32 mouse cellular contexts compared by ENCODE assay signal in genomic region chr15:12030221-12030620, GRCm38 (mm10). TPM values are rescaled to one million over a fixed set of nuclear protein-coding genes. Genes with fewer than 3 reads are reported as not detected.
DNase-seq lines count a peak whose midpoint lies in the region; ATAC-seq lines count a peak whose summit lies in the region.
"Had no signal": no experiment of that assay in that cellular context is flagged by ENCODE, and none has a peak within 500 bp of the region (broad histone marks: within the 10 kb centered on the region; RNA-seq: fewer than 3 reads in every experiment).

No protein-coding gene starts in this region.

- 67% methylated on average over 4 of the region's 4 CpGs for WGBS in intestine, embryonic 16.5 days

- no peak overlapping the region for H3K27ac ChIP-seq in intestine, embryonic 16.5 days (ENCODE audit: low read length)
- H3K27ac ChIP-seq: embryonic facial prominence, embryonic 12.5 days; forebrain, embryonic 15.5 days; gastrocnemius, adult 2 months; heart, embryonic 10.5 days; heart, embryonic 15.5 days; hindbrain, embryonic 12.5 days; hindbrain, postnatal 0 days; liver, embryonic 13.5 days; macrophage; midbrain, embryonic 10.5 days; midbrain, embryonic 15.5 days; neural tube, embryonic 12.5 days had no signal

- H3K4me1 ChIP-seq in intestine, embryonic 16.5 days (ENCODE audit: control insufficient read depth, insufficient read depth, low read length), result no peaks in the 10 kb centered on the region
- H3K4me1 ChIP-seq: embryonic facial prominence, embryonic 12.5 days; heart, embryonic 15.5 days; hindbrain, embryonic 12.5 days; liver, embryonic 13.5 days; midbrain, embryonic 10.5 days; midbrain, embryonic 15.5 days; neural tube, embryonic 12.5 days had no signal

- DNase-seq in CD4-positive, CD25-positive, alpha-beta regulatory T cell, adult 2 months (ENCODE audit: low read depth, low spot score), result peak; percentile 10
- peak; percentile 78 for DNase-seq in 416B (ENCODE audit: low read depth)
- peak; percentile 9 for DNase-seq in Muller cell, postnatal 12 days (ENCODE audit: inconsistent ontology term)
- DNase-seq in natural killer cell, adult 2 months (ENCODE audit: low spot score in 2 of 2), result peak; percentile 37 to 45
- no peak for DNase-seq in urinary bladder, postnatal 14 days (ENCODE audit: low spot score)
- DNase-seq: adrenal gland, postnatal 10 days; cerebellum, adult 11-12 months; cerebellum, adult 9-11 months; embryo, embryonic 11 days; gastrocnemius, adult 2 months; heart, postnatal 36 days; kidney, adult 9 months; kidney, postnatal 10 days; layer of hippocampus, postnatal 36 days; left cerebral cortex, postnatal 4 days; liver, embryonic 13.5 days; lung, adult 18-20 months; lung, postnatal 10 days; thymus, postnatal 4 days had no signal

- no peak for ATAC-seq in CD4-positive, CD25-positive, alpha-beta regulatory T cell, adult 4 months
- ATAC-seq in intestine, embryonic 16.5 days, result no peak
- ATAC-seq: forebrain, embryonic 15.5 days; hindbrain, postnatal 0 days; intestine, postnatal 0 days; midbrain, embryonic 15.5 days had no signal

- H3K4me2 ChIP-seq in intestine, embryonic 16.5 days (ENCODE audit: low read depth, low read length), result no peak overlapping the region
- H3K4me2 ChIP-seq: embryonic facial prominence, embryonic 12.5 days; forebrain, embryonic 15.5 days; heart, embryonic 15.5 days; hindbrain, embryonic 12.5 days; liver, embryonic 13.5 days; midbrain, embryonic 15.5 days; neural tube, embryonic 12.5 days had no signal

- no peaks in the 10 kb centered on the region for H3K36me3 ChIP-seq in intestine, embryonic 16.5 days (ENCODE audit: control insufficient read depth, insufficient read depth, low read length)
- H3K36me3 ChIP-seq: embryonic facial prominence, embryonic 12.5 days; forebrain, embryonic 15.5 days; heart, embryonic 10.5 days; heart, embryonic 15.5 days; hindbrain, embryonic 12.5 days; liver, embryonic 13.5 days; midbrain, embryonic 10.5 days; midbrain, embryonic 15.5 days; neural tube, embryonic 12.5 days had no signal

- no peak overlapping the region for H3K4me3 ChIP-seq in intestine, embryonic 16.5 days (ENCODE audit: low read length)
- H3K4me3 ChIP-seq: embryonic facial prominence, embryonic 12.5 days; forebrain, embryonic 15.5 days; gastrocnemius, adult 2 months; heart, embryonic 10.5 days; heart, embryonic 15.5 days; hindbrain, embryonic 12.5 days; liver, embryonic 13.5 days; midbrain, embryonic 10.5 days; midbrain, embryonic 15.5 days; neural tube, embryonic 12.5 days had no signal

- no peaks in the 10 kb centered on the region for H3K9me3 ChIP-seq in intestine, embryonic 16.5 days (ENCODE audit: control insufficient read depth, low read length)
- H3K9me3 ChIP-seq: embryonic facial prominence, embryonic 12.5 days; forebrain, embryonic 15.5 days; heart, embryonic 10.5 days; heart, embryonic 15.5 days; hindbrain, embryonic 12.5 days; liver, embryonic 13.5 days; midbrain, embryonic 10.5 days; midbrain, embryonic 15.5 days; neural tube, embryonic 12.5 days had no signal

- H3K9ac ChIP-seq in intestine, embryonic 16.5 days (ENCODE audit: low read depth, low read length), result no peak overlapping the region
- H3K9ac ChIP-seq: embryonic facial prominence, embryonic 12.5 days; forebrain, embryonic 15.5 days; heart, embryonic 15.5 days; hindbrain, embryonic 12.5 days; liver, embryonic 13.5 days; midbrain, embryonic 15.5 days; neural tube, embryonic 12.5 days had no signal

- no peaks in the 10 kb centered on the region for H3K27me3 ChIP-seq in intestine, embryonic 16.5 days (replicated peaks; ENCODE audit: control insufficient read depth, insufficient read depth, low read length)
- H3K27me3 ChIP-seq: embryonic facial prominence, embryonic 12.5 days; forebrain, embryonic 15.5 days; heart, embryonic 15.5 days; hindbrain, embryonic 12.5 days; liver, embryonic 13.5 days; midbrain, embryonic 15.5 days; neural tube, embryonic 12.5 days had no signal

RNA-seq across cellular contexts. Expression of gene Sub1, which starts 33.4 kb away (rescaled TPM):
- polyA plus RNA-seq in CD4-positive, CD25-positive, alpha-beta regulatory T cell, adult 4 months (2017; shearing (Covaris generic)), result 100 to 1,000 TPM; 633 to 791 TPM
- 527 and 590 TPM in 2 replicates for polyA plus RNA-seq in intestine, embryonic 16.5 days (2015; fragmentation: Nextera tagmentation; extraction: Ambion mirVana)
